Mouse (Mus musculus) common myeloid progenitor, adult 5-6 weeks (primary cell): ENCODE measurements around the gene Ypel2. TPM values are rescaled to one million over a fixed set of nuclear protein-coding genes. Genes with fewer than 3 reads are reported as not detected.

Source experiments
- ATAC-seq: replicated peaks from 2 replicates; pipeline ENCODE4 v1.8.0; 2016; ENCODE audit warnings: low read depth, mild to moderate bottlenecking, moderate TSS enrichment, inconsistent platforms; ENCODE audit not compliant: poor library complexity, severe bottlenecking
- total RNA-seq: library from RNA; stranded (forward); fragments of 200-1000, 187-1606 nt; gene quantifications from 2 replicates; pipeline ENCODE4 v1.2.3, GENCODE M21; 2017

Gene Ypel2
- total RNA-seq, 1 experiment from 2014 or later: 5.3 TPM

- ATAC-seq: peak; percentile 82
These were observed 85.5 kb downstream of the Ypel2 start for GRCm38 (mm10) chr11:86907889-86908590.

- ATAC-seq: no peak
These were observed 86.5 kb downstream of the Ypel2 start for GRCm38 (mm10) chr11:86906767-86907662.

GRCm38 (mm10) chr11:86906257-86906656 lies 87.2 kb downstream of the Ypel2 start:
- no peak for ATAC-seq

GRCm38 (mm10) chr11:86905261-86905660 lies 88.2 kb downstream of the Ypel2 start:
- ATAC-seq: no peak

- no peak for ATAC-seq
These were observed 88.8 kb downstream of the Ypel2 start for GRCm38 (mm10) chr11:86904706-86905105.

GRCm38 (mm10) chr11:86898367-86898766 lies 95.1 kb downstream of the Ypel2 start:
- 0 out of 2 replicates have a peak, but pooled peaks have one; percentile 35 for ATAC-seq

- no peak for ATAC-seq
These were observed 97.9 kb downstream of the Ypel2 start for GRCm38 (mm10) chr11:86895567-86895966.

- ATAC-seq: no peak
These were observed 98.4 kb downstream of the Ypel2 start for GRCm38 (mm10) chr11:86895156-86895555.

GRCm38 (mm10) chr11:86894171-86894577 lies 99.3 kb downstream of the Ypel2 start:
- peak; percentile 90 for ATAC-seq

- ATAC-seq: no peak
These were observed 100.4 kb downstream of the Ypel2 start for GRCm38 (mm10) chr11:86892996-86893670.

Other genes with a start within 250 kb of the Ypel2 start
- gene Cltc, start 236.1 kb downstream of the Ypel2 start, total RNA-seq: 169 and 175 TPM in 2 replicates
- gene Dhx40, start 186.0 kb downstream of the Ypel2 start, total RNA-seq: 19.4 and 24.4 TPM in 2 replicates
- 2.7 and 4.5 TPM in 2 replicates for gene Gdpd1, start 80.4 kb upstream of the Ypel2 start, total RNA-seq
- gene Smg8, start 93.1 kb upstream of the Ypel2 start, total RNA-seq: 18.2 and 22.2 TPM in 2 replicates
- gene Prr11, start 115.0 kb upstream of the Ypel2 start, total RNA-seq: 16.3 and 17.2 TPM in 2 replicates
- 38.3 and 41.8 TPM in 2 replicates for gene Ska2, start 115.5 kb upstream of the Ypel2 start, total RNA-seq
- 72.3 and 75.1 TPM in 2 replicates for gene Trim37, start 133.4 kb upstream of the Ypel2 start, total RNA-seq